9 mouse cellular contexts compared by ENCODE assay signal in the genomic region with DNA sequence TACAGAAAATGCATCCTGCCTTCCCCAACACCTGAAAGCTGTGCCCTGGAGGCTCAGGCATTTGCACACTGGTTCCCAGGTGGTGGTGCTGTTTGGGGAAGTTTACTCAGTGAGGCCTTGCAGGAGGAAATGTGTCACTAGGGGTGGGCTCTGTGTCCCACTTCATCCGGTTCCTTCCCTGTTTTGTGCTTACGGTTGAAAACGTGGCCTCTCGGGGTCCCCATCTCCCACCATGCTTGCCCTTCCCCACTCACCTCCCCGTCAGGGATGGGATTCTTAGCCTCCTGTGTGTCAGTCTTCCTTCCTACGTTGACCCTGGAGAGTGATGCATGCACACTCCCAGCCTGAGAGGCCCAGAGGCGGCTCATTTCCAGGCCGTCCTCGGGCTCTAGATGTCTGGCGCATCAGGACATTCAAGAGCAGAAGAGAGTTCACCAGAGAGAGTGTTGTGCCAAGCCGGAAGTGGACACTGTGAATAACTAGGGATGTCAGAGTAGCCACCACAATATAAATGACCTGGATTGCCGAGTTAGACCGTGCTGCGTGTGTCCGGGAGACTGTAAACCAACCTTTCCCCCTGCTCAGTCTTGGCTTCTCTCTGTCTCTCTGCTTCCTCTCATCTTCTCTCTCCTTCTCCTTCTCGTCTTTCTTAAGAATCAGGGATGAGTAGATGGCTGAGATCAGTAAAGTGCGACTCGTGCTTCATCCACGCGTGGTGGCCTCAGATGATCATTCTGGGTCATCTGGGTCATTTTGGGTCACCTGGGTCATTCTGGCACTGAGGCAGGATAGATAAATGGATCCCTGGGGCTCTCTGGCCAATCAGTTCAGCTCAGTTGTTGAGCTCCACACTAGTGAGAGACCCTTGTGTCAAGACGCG. TPM values are rescaled to one million over a fixed set of nuclear protein-coding genes. Genes with fewer than 3 reads are reported as not detected.
DNase-seq lines count a peak whose midpoint lies in the region; ATAC-seq and TF ChIP-seq lines count a peak whose summit lies in the region.
"Had no signal": no experiment of that assay in that cellular context is flagged by ENCODE, and none has a peak within 500 bp of the region (broad histone marks: within the 10 kb centered on the region; RNA-seq: fewer than 3 reads in every experiment).

No protein-coding gene starts in this region.

- peaks cover 13% of the 10 kb centered on the region for H3K27me3 ChIP-seq in forebrain, embryonic 10.5 days (ENCODE audit: poor library complexity, severe bottlenecking)
- no peaks in the 10 kb centered on the region for H3K27me3 ChIP-seq in forebrain, postnatal 0 days (ENCODE audit: insufficient read depth, low read length)
- peaks cover 2% of the 10 kb centered on the region for H3K27me3 ChIP-seq in CH12.LX (replicated peaks)
- H3K27me3 ChIP-seq in midbrain, embryonic 13.5 days: peaks cover 5% of the 10 kb centered on the region; the same call in 1 of the 2 replicates

- peak; percentile 20 for TF ChIP-seq RAD21 in CH12.LX (IDR thresholded peaks at IDR 0.05; ENCODE audit: low read depth, low read length)

- peaks cover 53% of the 10 kb centered on the region for H3K79me2 ChIP-seq in CH12.LX (replicated peaks; ENCODE audit: control insufficient read depth, extremely low read depth, insufficient read depth, poor library complexity, severe bottlenecking)

- no peak for TF ChIP-seq CTCF in forebrain, postnatal 0 days (IDR thresholded peaks at IDR 0.05; ENCODE audit: low read depth)
- peak in 1 of 2 experiments; percentile 64; a peak in 2 of 4 replicates for TF ChIP-seq CTCF in CH12.LX (conservative IDR thresholded peaks at IDR 0.05 in 1 of 2, IDR thresholded peaks at IDR 0.05 in 1 of 2; ENCODE audit: low read depth in 2 of 2, low read length in 2 of 2)

- TF ChIP-seq POLR2A in CH12.LX (IDR thresholded peaks at IDR 0.05; ENCODE audit: low read depth, low read length): peak; percentile 71

- peak overlapping the region; percentile 98 for H3K27ac ChIP-seq in forebrain, embryonic 10.5 days
- H3K27ac ChIP-seq in forebrain, postnatal 0 days (ENCODE audit: low read depth, low read length): no peak overlapping the region
- H3K27ac ChIP-seq in CH12.LX (ENCODE audit: insufficient read depth, low read depth): peak overlapping the region; percentile 50; the same call in 1 of the 2 replicates
- H3K27ac ChIP-seq in midbrain, embryonic 13.5 days: 0 out of 2 replicates have a peak overlapping the region, but pooled peaks have one; percentile 5
- H3K27ac ChIP-seq: limb, embryonic 12.5 days had no signal

- peaks cover 95% of the 10 kb centered on the region for H3K4me1 ChIP-seq in forebrain, embryonic 10.5 days
- peaks cover 30% of the 10 kb centered on the region for H3K4me1 ChIP-seq in forebrain, postnatal 0 days (ENCODE audit: insufficient read depth)
- H3K4me1 ChIP-seq in CH12.LX (ENCODE audit: control insufficient read depth in 1 of 2, insufficient read depth in 2 of 2): peaks cover 20 to 65% of the 10 kb centered on the region in 2 experiments
- peaks cover 69% of the 10 kb centered on the region for H3K4me1 ChIP-seq in midbrain, embryonic 13.5 days (replicated peaks)

- no peak overlapping the region for H3K4me2 ChIP-seq in forebrain, postnatal 0 days (ENCODE audit: low read depth)
- peak overlapping the region; percentile 98 for H3K4me2 ChIP-seq in CH12.LX (ENCODE audit: insufficient read depth, low read depth, poor library complexity, severe bottlenecking)
- peak overlapping the region; percentile 95; the same call in 1 of the 2 replicates for H3K4me2 ChIP-seq in midbrain, embryonic 13.5 days (replicated peaks)
- H3K4me2 ChIP-seq: limb, embryonic 12.5 days had no signal

- dilution Hi-C loops in CH12.LX (cut with MboI; ENCODE audit: extremely low pct_ligation_motif_present, extremely low pct_unique_long_range_greater_than_20kb, low sequenced_read_pairs): no loop called here

- in situ Hi-C loops in CH12.LX (cut with MboI; ENCODE audit: low pct_ligation_motif_present, low pct_unique_long_range_greater_than_20kb, low sequenced_read_pairs): loop anchor here (5.0 kb wide), 1 partner anchor 51 kb away; no protein-coding TSS in a partner anchor

- peaks cover 21% of the 10 kb centered on the region for H3K36me3 ChIP-seq in forebrain, embryonic 10.5 days (replicated peaks)
- no peaks in the 10 kb centered on the region for H3K36me3 ChIP-seq in forebrain, postnatal 0 days (ENCODE audit: insufficient read depth)
- H3K36me3 ChIP-seq in CH12.LX (replicated peaks in 1 of 2; ENCODE audit: control insufficient read depth in 1 of 2, insufficient read depth in 1 of 2, low read length in 1 of 2): peaks cover 0 to 28% of the 10 kb centered on the region in 2 experiments
- no peaks in the 10 kb centered on the region for H3K36me3 ChIP-seq in midbrain, embryonic 13.5 days
- H3K36me3 ChIP-seq: limb, embryonic 12.5 days had no signal

- no peak overlapping the region for H3K9ac ChIP-seq in forebrain, postnatal 0 days
- peak overlapping the region; percentile 55 for H3K9ac ChIP-seq in CH12.LX (ENCODE audit: insufficient read depth, low read depth)
- peak overlapping the region; percentile 49; the same call in 1 of the 2 replicates for H3K9ac ChIP-seq in midbrain, embryonic 13.5 days (replicated peaks)
- H3K9ac ChIP-seq: limb, embryonic 12.5 days had no signal

- no peaks in the 10 kb centered on the region for H3K9me3 ChIP-seq in forebrain, embryonic 10.5 days
- H3K9me3 ChIP-seq in forebrain, postnatal 0 days (ENCODE audit: low read length): no peaks in the 10 kb centered on the region
- H3K9me3 ChIP-seq in CH12.LX (replicated peaks; ENCODE audit: low read length): no peaks in the 10 kb centered on the region
- no peaks in the 10 kb centered on the region for H3K9me3 ChIP-seq in midbrain, embryonic 13.5 days
- H3K9me3 ChIP-seq: limb, embryonic 12.5 days had no signal

- TF ChIP-seq EP300 in CH12.LX (IDR thresholded peaks at IDR 0.05; ENCODE audit: low read length): no peak

- intact Hi-C loops in heart, postnatal 10 days (cut with DNase I): no loop called here
- intact Hi-C loops in left cerebral cortex, postnatal 4 days (cut with DNase I): no loop called here

- no peak for DNase-seq in forebrain, embryonic 10.5 days (ENCODE audit: extremely low spot score, low spot score)
- no peak for DNase-seq in forebrain, postnatal 0 days
- peak; percentile 86 for DNase-seq in CH12.LX (ENCODE audit: extremely low read depth)
- peak; percentile 64 to 66 for DNase-seq in heart, postnatal 10 days
- no peak for DNase-seq in left cerebral cortex, postnatal 4 days
- no peak for DNase-seq in spleen, postnatal 4 days (ENCODE audit: low spot score in 2 of 2)

- no peak for ATAC-seq in forebrain, postnatal 0 days
- no peak for ATAC-seq in midbrain, embryonic 13.5 days
- ATAC-seq in inflammation-experienced regulatory T-cells, adult 6 months: no peak

- 80% methylated on average over 22 of the region's 22 CpGs for WGBS in forebrain, embryonic 10.5 days
- WGBS in forebrain, postnatal 0 days: 77% methylated on average over 22 of the region's 22 CpGs
- WGBS in midbrain, embryonic 13.5 days: 76% methylated on average over 22 of the region's 22 CpGs

- peak overlapping the region; percentile 96 for H3K4me3 ChIP-seq in forebrain, embryonic 10.5 days
- no peak overlapping the region for H3K4me3 ChIP-seq in forebrain, postnatal 0 days (ENCODE audit: low read depth, low read length)
- peak overlapping the region; percentile 59 to 83 (median 62) for H3K4me3 ChIP-seq in CH12.LX (replicated peaks in 1 of 3; ENCODE audit: low read depth in 2 of 3, low read length in 2 of 3, poor library complexity in 1 of 3)
- no peak overlapping the region for H3K4me3 ChIP-seq in midbrain, embryonic 13.5 days (replicated peaks)
- H3K4me3 ChIP-seq: limb, embryonic 12.5 days had no signal

TF ChIP-seq in CH12.LX, 34 proteins besides CTCF, POLR2A, EP300 and RAD21 (continues in another document):
- no peak for TF ChIP-seq KAT2A (IDR thresholded peaks at IDR 0.05; ENCODE audit: insufficient replicate concordance, low read length)
- peak; percentile 78; the same call in 1 of the 2 replicates for TF ChIP-seq MXI1 (IDR thresholded peaks at IDR 0.05; ENCODE audit: low read depth, low read length)
- TF ChIP-seq UBTF (IDR thresholded peaks at IDR 0.05; ENCODE audit: low read depth, low read length): no peak
- TF ChIP-seq RCOR1 (conservative IDR thresholded peaks at IDR 0.05; ENCODE audit: low read depth, low read length): no peak
- TF ChIP-seq SMC3 (IDR thresholded peaks at IDR 0.05; ENCODE audit: low read depth, low read length): peak; percentile 53
- no peak for TF ChIP-seq ZNF384 (IDR thresholded peaks at IDR 0.05; ENCODE audit: low read depth, low read length)
- peak; percentile 50 for TF ChIP-seq SIN3A (IDR thresholded peaks at IDR 0.05; ENCODE audit: low read length)
- no peak for TF ChIP-seq BHLHE40 (IDR thresholded peaks at IDR 0.05; ENCODE audit: low read depth, low read length)
- TF ChIP-seq IRF4 (IDR thresholded peaks at IDR 0.05; ENCODE audit: low read depth, low read length): 0 out of 2 replicates have a peak, but pooled peaks have one; percentile 6

RNA-seq across cellular contexts. Expression of gene Trak1, which starts 4.0 kb away (rescaled TPM):
- polyA plus RNA-seq in forebrain, embryonic 10.5 days (2016; fragmentation: Nextera tagmentation; extraction: Ambion mirVana): 24.7 and 27.4 TPM in 2 replicates
- 115 and 116 TPM in 2 replicates for total RNA-seq in forebrain, postnatal 0 days (2014; rRNA removed)
- 46.2 and 61.8 TPM in 2 replicates for polyA plus RNA-seq in forebrain, postnatal 0 days (2015; fragmentation: Nextera tagmentation; extraction: Ambion mirVana)
- total RNA-seq in CH12.LX (2012; rRNA removed) (16.5 and 18.1 TPM in 2 replicates), CH12.LX (2014; rRNA removed) (7.0 and 8.2 TPM in 2 replicates)
- 24.6 and 28.6 TPM in 2 replicates for polyA plus RNA-seq in CH12.LX (2012; ENCODE audit: insufficient read length, low read depth)
- 100 to 1,000 TPM; 334 to 336 TPM for total RNA-seq in heart, postnatal 10 days (2021)
- polyA plus RNA-seq in midbrain, embryonic 13.5 days (2015; fragmentation: Nextera tagmentation; extraction: Ambion mirVana): 41.1 and 44.8 TPM in 2 replicates
- polyA plus RNA-seq in inflammation-experienced regulatory T-cells, adult 6 months (2017; shearing (Covaris generic)): 10 to 100 TPM in 2 of 3 experiments, 1 to 10 TPM in 1; 7.5 to 12.9 (median 11.8) TPM
- 100 to 1,000 TPM; 208 to 215 TPM for total RNA-seq in left cerebral cortex, postnatal 4 days (2021)

RNA-seq across cellular contexts. Expression of gene Ulk4, which starts 24.3 kb away (rescaled TPM):
- polyA plus RNA-seq in forebrain, embryonic 10.5 days (2016; fragmentation: Nextera tagmentation; extraction: Ambion mirVana): 156 and 164 TPM in 2 replicates
- 5.5 and 13.3 TPM in 2 replicates for total RNA-seq in forebrain, postnatal 0 days (2014; rRNA removed)
- 104 and 105 TPM in 2 replicates for polyA plus RNA-seq in forebrain, postnatal 0 days (2015; fragmentation: Nextera tagmentation; extraction: Ambion mirVana)
- total RNA-seq in CH12.LX (2012; rRNA removed) (18.5 and 23.3 TPM in 2 replicates), CH12.LX (2014; rRNA removed) (1.4 and 1.6 TPM in 2 replicates)
- 11.0 and 25.8 TPM in 2 replicates for polyA plus RNA-seq in CH12.LX (2012; ENCODE audit: insufficient read length, low read depth)
- total RNA-seq in heart, postnatal 10 days (2021): 1 to 10 TPM in 1 of 2 experiments, under 1 TPM in 1; 0.74 to 1.4 TPM
- 151 and 159 TPM in 2 replicates for polyA plus RNA-seq in midbrain, embryonic 13.5 days (2015; fragmentation: Nextera tagmentation; extraction: Ambion mirVana)
- polyA plus RNA-seq in inflammation-experienced regulatory T-cells, adult 6 months (2017; shearing (Covaris generic)): 1 to 10 TPM in 2 of 3 experiments, not detected in 1; 1.6 to 3.8 TPM
- total RNA-seq in left cerebral cortex, postnatal 4 days (2021): 1 to 10 TPM; 7.9 to 8.0 TPM

Comparison
In these comparisons a context has a peak if more than half of its experiments do, and no peak if none do; other contexts are left out.
1. H3K4me3 ChIP-seq: peak in forebrain, embryonic 10.5 days (single experiment) and CH12.LX (3 of 3); none in forebrain, postnatal 0 days (single experiment) and midbrain, embryonic 13.5 days (single experiment).
2. DNase-seq: peak in CH12.LX (single experiment) and heart, postnatal 10 days (2 of 2); none in forebrain, embryonic 10.5 days (single experiment), forebrain, postnatal 0 days (single experiment), left cerebral cortex, postnatal 4 days (single experiment) and spleen, postnatal 4 days (0 of 2).